Mouse (Mus musculus): ENCODE measurements around the gene 2410002F23Rik. TPM values are rescaled to one million over a fixed set of nuclear protein-coding genes. Genes with fewer than 3 reads are reported as not detected.
"Not testable (repeated sequence)": the region's sequence is repeated elsewhere in the genome, so short reads cannot be mapped to it uniquely, and the experiment has no call there.

2410002F23Rik gene
- polyA plus RNA-seq (2014; fragmentation: Nextera tagmentation; extraction: Ambion mirVana), result 180 and 185 TPM in 2 replicates

- peak within 1 kb of the TSS; percentile 74 for H3K4me2 ChIP-seq (replicated peaks)
- under 1% methylated on average over 62 of the region's 62 CpGs for WGBS
Observed at GRCm38 (mm10) chr7:44246055-44246983, at the start of gene 2410002F23Rik, which contains the start of gene 1700028J19Rik. Gene 2410002F23Rik (plus strand): TSS chr7:44246722. Gene 1700028J19Rik (minus strand): TSS chr7:44246695.

GRCm38 (mm10) chr7:44197891-44198290 lies 48.6 kb upstream of the 2410002F23Rik start, which contains the start of gene Klk1b3:
Gene Klk1b3 (plus strand): TSS chr7:44198191.
- Histone ChIP-seq H3K27ac (no peak within 1 kb of the TSS), H3K36me3 (replicated peaks; ENCODE audit: control insufficient read depth, insufficient read depth) (no peaks in the 10 kb centered on the region), H3K4me3 (replicated peaks; ENCODE audit: low read length) (no peak within 1 kb of the TSS), H3K4me1 (replicated peaks; ENCODE audit: control insufficient read depth, insufficient read depth, low read length) (no peaks in the 10 kb centered on the region), H3K9me3 (ENCODE audit: control insufficient read depth, low read length) (no peaks in the 10 kb centered on the region), H3K4me2 (replicated peaks) (no peak within 1 kb of the TSS), H3K9ac (no peak within 1 kb of the TSS), H3K27me3 (ENCODE audit: control insufficient read depth, insufficient read depth, low read length) (no peaks in the 10 kb centered on the region)
- DNase-seq (ENCODE audit: low spot score), result no peak
- ATAC-seq (ENCODE audit: low FRiP score), result no peak
- 59% methylated on average over 3 of the region's 3 CpGs for WGBS

More at GRCm38 (mm10) chr7:44246055-44246983, at the start of gene 2410002F23Rik, which contains the start of gene 1700028J19Rik:
- Histone ChIP-seq H3K9ac (peak within 1 kb of the TSS; percentile 96), H3K4me3 (replicated peaks; ENCODE audit: low read length) (peak within 1 kb of the TSS; percentile 86), H3K27ac (peak within 1 kb of the TSS; percentile 96), H3K9me3 (ENCODE audit: control insufficient read depth, low read length) (no peaks in the 10 kb centered on the region), H3K36me3 (replicated peaks; ENCODE audit: control insufficient read depth, insufficient read depth) (peaks cover 36% of the 10 kb centered on the region), H3K27me3 (ENCODE audit: control insufficient read depth, insufficient read depth, low read length) (no peaks in the 10 kb centered on the region), H3K4me1 (replicated peaks; ENCODE audit: control insufficient read depth, insufficient read depth, low read length) (peaks cover 13% of the 10 kb centered on the region)
- ATAC-seq (ENCODE audit: low FRiP score) (peak; percentile 89), DNase-seq (ENCODE audit: low spot score) (peak; percentile 96)

- not testable (repeated sequence) for DNase-seq (ENCODE audit: low spot score); H3K4me2 ChIP-seq (replicated peaks); H3K9ac ChIP-seq; H3K36me3 ChIP-seq (replicated peaks; ENCODE audit: control insufficient read depth, insufficient read depth); H3K4me3 ChIP-seq (replicated peaks; ENCODE audit: low read length); H3K27me3 ChIP-seq (ENCODE audit: control insufficient read depth, insufficient read depth, low read length); H3K4me1 ChIP-seq (replicated peaks; ENCODE audit: control insufficient read depth, insufficient read depth, low read length); ATAC-seq (ENCODE audit: low FRiP score); H3K27ac ChIP-seq; H3K9me3 ChIP-seq (ENCODE audit: control insufficient read depth, low read length)
- WGBS, result 52% methylated on average over 3 of the region's 3 CpGs
Observed at GRCm38 (mm10) chr7:44207135-44207534, 39.4 kb upstream of the 2410002F23Rik start, which contains the start of gene Klk1b4. Gene Klk1b4 (plus strand): TSS chr7:44207435.

- H3K27me3 ChIP-seq (ENCODE audit: control insufficient read depth, insufficient read depth, low read length), result no peaks in the 10 kb centered on the region
- H3K9ac ChIP-seq, result no peak overlapping the region
- no peaks in the 10 kb centered on the region for H3K36me3 ChIP-seq (replicated peaks; ENCODE audit: control insufficient read depth, insufficient read depth)
- H3K27ac ChIP-seq, result no peak overlapping the region
- H3K4me1 ChIP-seq (replicated peaks; ENCODE audit: control insufficient read depth, insufficient read depth, low read length), result no peaks in the 10 kb centered on the region
- H3K4me3 ChIP-seq (replicated peaks; ENCODE audit: low read length), result no peak overlapping the region
- DNase-seq (ENCODE audit: low spot score) (no peak), ATAC-seq (ENCODE audit: low FRiP score) (no peak)
- no peaks in the 10 kb centered on the region for H3K9me3 ChIP-seq (ENCODE audit: control insufficient read depth, low read length)
- H3K4me2 ChIP-seq (replicated peaks), result no peak overlapping the region
- WGBS, result 77% methylated on average over 3 of the region's 3 CpGs
Observed at GRCm38 (mm10) chr7:44208307-44208706, 38.2 kb upstream of the 2410002F23Rik start.

- ATAC-seq (ENCODE audit: low FRiP score) (no peak), DNase-seq (ENCODE audit: low spot score) (no peak)
- no peak within 1 kb of the TSS for H3K4me3 ChIP-seq (replicated peaks; ENCODE audit: low read length)
- H3K9ac ChIP-seq, result no peak within 1 kb of the TSS
- no peaks in the 10 kb centered on the region for H3K9me3 ChIP-seq (ENCODE audit: control insufficient read depth, low read length)
- no peaks in the 10 kb centered on the region for H3K27me3 ChIP-seq (ENCODE audit: control insufficient read depth, insufficient read depth, low read length)
- H3K4me1 ChIP-seq (replicated peaks; ENCODE audit: control insufficient read depth, insufficient read depth, low read length), result no peaks in the 10 kb centered on the region
- 86% methylated on average over 1 of the region's 1 CpGs for WGBS
- no peaks in the 10 kb centered on the region for H3K36me3 ChIP-seq (replicated peaks; ENCODE audit: control insufficient read depth, insufficient read depth)
- no peak within 1 kb of the TSS for H3K4me2 ChIP-seq (replicated peaks)
- no peak within 1 kb of the TSS for H3K27ac ChIP-seq
Observed at GRCm38 (mm10) chr7:44215645-44216044, 30.9 kb upstream of the 2410002F23Rik start, which contains the start of gene Klk1b5. Gene Klk1b5 (plus strand): TSS chr7:44215945.

- H3K27me3 ChIP-seq (ENCODE audit: control insufficient read depth, insufficient read depth, low read length); H3K4me1 ChIP-seq (replicated peaks; ENCODE audit: control insufficient read depth, insufficient read depth, low read length); H3K27ac ChIP-seq; ATAC-seq (ENCODE audit: low FRiP score); H3K4me2 ChIP-seq (replicated peaks); H3K9me3 ChIP-seq (ENCODE audit: control insufficient read depth, low read length); H3K4me3 ChIP-seq (replicated peaks; ENCODE audit: low read length); H3K9ac ChIP-seq; DNase-seq (ENCODE audit: low spot score); H3K36me3 ChIP-seq (replicated peaks; ENCODE audit: control insufficient read depth, insufficient read depth): not testable (repeated sequence)
- 76% methylated on average over 8 of the region's 10 CpGs for WGBS
Observed at GRCm38 (mm10) chr7:44221601-44222000, 24.9 kb upstream of the 2410002F23Rik start.

- H3K27me3 ChIP-seq (ENCODE audit: control insufficient read depth, insufficient read depth, low read length); H3K4me3 ChIP-seq (replicated peaks; ENCODE audit: low read length); H3K4me2 ChIP-seq (replicated peaks); H3K9ac ChIP-seq; DNase-seq (ENCODE audit: low spot score); H3K36me3 ChIP-seq (replicated peaks; ENCODE audit: control insufficient read depth, insufficient read depth); H3K9me3 ChIP-seq (ENCODE audit: control insufficient read depth, low read length); H3K27ac ChIP-seq; H3K4me1 ChIP-seq (replicated peaks; ENCODE audit: control insufficient read depth, insufficient read depth, low read length); ATAC-seq (ENCODE audit: low FRiP score): not testable (repeated sequence)
- 82% methylated on average over 6 of the region's 6 CpGs for WGBS
Observed at GRCm38 (mm10) chr7:44222335-44222734, 24.2 kb upstream of the 2410002F23Rik start.

- no peak for ATAC-seq (ENCODE audit: low FRiP score)
Observed at GRCm38 (mm10) chr7:44225076-44225475, 21.4 kb upstream of the 2410002F23Rik start, which contains the start of gene Klk1. Gene Klk1 (plus strand): TSS chr7:44225360.

GRCm38 (mm10) chr7:44235909-44236308 lies 10.6 kb upstream of the 2410002F23Rik start, which contains the start of gene Gm36864:
Gene Gm36864 (plus strand): TSS chr7:44236177.
- Histone ChIP-seq H3K4me3 (replicated peaks; ENCODE audit: low read length) (no peak within 1 kb of the TSS), H3K9ac (no peak within 1 kb of the TSS)
- 83% methylated on average over 3 of the region's 3 CpGs for WGBS

More at GRCm38 (mm10) chr7:44225076-44225475, 21.4 kb upstream of the 2410002F23Rik start, which contains the start of gene Klk1:
- Histone ChIP-seq H3K9me3 (ENCODE audit: control insufficient read depth, low read length) (no peaks in the 10 kb centered on the region), H3K4me2 (replicated peaks) (no peak within 1 kb of the TSS), H3K4me3 (replicated peaks; ENCODE audit: low read length) (no peak within 1 kb of the TSS), H3K27me3 (ENCODE audit: control insufficient read depth, insufficient read depth, low read length) (no peaks in the 10 kb centered on the region), H3K36me3 (replicated peaks; ENCODE audit: control insufficient read depth, insufficient read depth) (no peaks in the 10 kb centered on the region), H3K27ac (no peak within 1 kb of the TSS), H3K4me1 (replicated peaks; ENCODE audit: control insufficient read depth, insufficient read depth, low read length) (no peaks in the 10 kb centered on the region), H3K9ac (no peak within 1 kb of the TSS)
- no peak for DNase-seq (ENCODE audit: low spot score)
- 63% methylated on average over 1 of the region's 1 CpGs for WGBS

More at GRCm38 (mm10) chr7:44235909-44236308, 10.6 kb upstream of the 2410002F23Rik start, which contains the start of gene Gm36864:
- no peak for DNase-seq (ENCODE audit: low spot score)
- no peak within 1 kb of the TSS for H3K4me2 ChIP-seq (replicated peaks)
- H3K9me3 ChIP-seq (ENCODE audit: control insufficient read depth, low read length), result no peaks in the 10 kb centered on the region
- no peaks in the 10 kb centered on the region for H3K27me3 ChIP-seq (ENCODE audit: control insufficient read depth, insufficient read depth, low read length)
- no peaks in the 10 kb centered on the region for H3K36me3 ChIP-seq (replicated peaks; ENCODE audit: control insufficient read depth, insufficient read depth)
- H3K27ac ChIP-seq, result no peak within 1 kb of the TSS
- H3K4me1 ChIP-seq (replicated peaks; ENCODE audit: control insufficient read depth, insufficient read depth, low read length), result no peaks in the 10 kb centered on the region
- no peak for ATAC-seq (ENCODE audit: low FRiP score)

All from hindbrain, embryonic 14.5 days (tissue).